Mouse (Mus musculus): ENCODE measurements at regions not wholly inside any gene's neighbourhood (a gene's known extent, or its start where the extent isn't known, plus 50 kb on each side); places are given as distances from the start of the nearest gene placed in this dataset.

DNA sequence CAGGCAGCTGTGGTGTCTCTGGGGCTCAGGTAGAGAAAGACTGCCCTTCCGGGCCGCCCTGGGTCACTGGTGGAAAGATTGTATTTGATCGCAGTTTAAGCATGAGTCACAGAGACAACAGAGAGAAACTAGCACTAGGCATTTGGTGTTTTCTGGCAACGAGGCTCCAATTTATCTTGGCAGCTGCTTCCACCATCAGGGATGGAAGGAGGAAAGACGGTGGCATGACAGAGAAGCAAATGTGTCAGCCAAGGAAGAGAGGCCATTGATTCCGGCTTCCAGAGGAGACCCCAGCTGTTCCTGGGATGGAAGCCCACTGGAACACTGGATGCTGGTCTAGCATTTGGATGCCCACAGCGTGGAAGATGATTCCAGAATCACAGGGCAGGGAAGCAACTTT is 142.3 kb upstream of the Syt13 start:
- H3K9me3 ChIP-seq (replicated peaks; ENCODE audit: low read length), result peaks cover 3% of the 10 kb centered on the region
- in situ Hi-C loops (cut with MboI; ENCODE audit: low pct_ligation_motif_present, low pct_unique_long_range_greater_than_20kb, low sequenced_read_pairs) (loop anchor here (5.0 kb wide), 1 partner anchor 35 kb away; no protein-coding TSS in a partner anchor), dilution Hi-C loops (cut with MboI; ENCODE audit: extremely low pct_ligation_motif_present, extremely low pct_unique_long_range_greater_than_20kb, low sequenced_read_pairs) (no loop called here)

GRCm38 (mm10) chr2:92776497-92776896 is 138.4 kb upstream of the Syt13 start:
- Histone ChIP-seq H3K27ac (ENCODE audit: insufficient read depth, low read depth) (no peak overlapping the region), H3K27me3 (replicated peaks) (peaks cover 23% of the 10 kb centered on the region), H3K4me1 (ENCODE audit: control insufficient read depth in 1 of 2, insufficient read depth in 2 of 2) (peaks cover 0 to 10% of the 10 kb centered on the region in 2 experiments; a peak in 2 of 4 replicates), H3K9ac (ENCODE audit: insufficient read depth, low read depth) (no peak overlapping the region), H3K79me2 (replicated peaks; ENCODE audit: control insufficient read depth, extremely low read depth, insufficient read depth, poor library complexity, severe bottlenecking) (no peaks in the 10 kb centered on the region), H3K4me3 (replicated peaks in 1 of 3; ENCODE audit: low read depth in 2 of 3, low read length in 2 of 3, poor library complexity in 1 of 3) (no peak overlapping the region), H3K9me3 (replicated peaks; ENCODE audit: low read length) (no peaks in the 10 kb centered on the region), H3K36me3 (replicated peaks in 1 of 2; ENCODE audit: control insufficient read depth in 1 of 2, insufficient read depth in 1 of 2, low read length in 1 of 2) (no peaks in the 10 kb centered on the region), H3K4me2 (ENCODE audit: insufficient read depth, low read depth, poor library complexity, severe bottlenecking) (no peak overlapping the region)
- no peak for DNase-seq (ENCODE audit: extremely low read depth)
- dilution Hi-C loops (cut with MboI; ENCODE audit: extremely low pct_ligation_motif_present, extremely low pct_unique_long_range_greater_than_20kb, low sequenced_read_pairs), result no loop called here
- in situ Hi-C loops (cut with MboI; ENCODE audit: low pct_ligation_motif_present, low pct_unique_long_range_greater_than_20kb, low sequenced_read_pairs), result no loop called here
- TF ChIP-seq CHD1 (IDR thresholded peaks at IDR 0.05; ENCODE audit: low read depth, low read length) (no peak), JUND (conservative IDR thresholded peaks at IDR 0.05; ENCODE audit: low read depth, low read length) (no peak), ZNF384 (IDR thresholded peaks at IDR 0.05; ENCODE audit: low read depth, low read length) (no peak), MAFK (IDR thresholded peaks at IDR 0.05; ENCODE audit: insufficient replicate concordance, low read length) (no peak), IRF4 (IDR thresholded peaks at IDR 0.05; ENCODE audit: low read depth, low read length) (no peak), MAZ (IDR thresholded peaks at IDR 0.05; ENCODE audit: low read depth, low read length) (no peak), SMC3 (IDR thresholded peaks at IDR 0.05; ENCODE audit: low read depth, low read length) (no peak), SIN3A (IDR thresholded peaks at IDR 0.05; ENCODE audit: low read length) (no peak), ZKSCAN1 (IDR thresholded peaks at IDR 0.05; ENCODE audit: borderline replicate concordance, low read depth, low read length) (no peak), GABPA (IDR thresholded peaks at IDR 0.05; ENCODE audit: insufficient replicate concordance, low read depth, low read length) (no peak), POLR2A (IDR thresholded peaks at IDR 0.05; ENCODE audit: low read depth, low read length) (no peak), EP300 (IDR thresholded peaks at IDR 0.05; ENCODE audit: low read length) (no peak), KAT2A (IDR thresholded peaks at IDR 0.05; ENCODE audit: insufficient replicate concordance, low read length) (no peak), RAD21 (IDR thresholded peaks at IDR 0.05; ENCODE audit: low read depth, low read length) (no peak), PAX5 (IDR thresholded peaks at IDR 0.05; ENCODE audit: low read length) (no peak), ELF1 (IDR thresholded peaks at IDR 0.05; ENCODE audit: low read depth, low read length) (no peak), E2F4 (IDR thresholded peaks at IDR 0.05; ENCODE audit: insufficient replicate concordance, low read depth, low read length) (no peak), POLR2AphosphoS2 (IDR thresholded peaks at IDR 0.05; ENCODE audit: low read depth, low read length) (no peak), USF2 (conservative IDR thresholded peaks at IDR 0.05; ENCODE audit: low read depth, low read length) (no peak), MYC (IDR thresholded peaks at IDR 0.05; ENCODE audit: low read depth, low read length) (no peak)

More for the DNA sequence above, 142.3 kb upstream of the Syt13 start:
- no peak overlapping the region for H3K27ac ChIP-seq (ENCODE audit: insufficient read depth, low read depth)
- H3K9ac ChIP-seq (ENCODE audit: insufficient read depth, low read depth), result no peak overlapping the region
- no peak for DNase-seq (ENCODE audit: extremely low read depth)
- H3K4me1 ChIP-seq (ENCODE audit: control insufficient read depth in 1 of 2, insufficient read depth in 2 of 2), result peaks cover 4 to 10% of the 10 kb centered on the region in 2 experiments; a peak in 3 of 4 replicates
- H3K36me3 ChIP-seq (replicated peaks in 1 of 2; ENCODE audit: control insufficient read depth in 1 of 2, insufficient read depth in 1 of 2, low read length in 1 of 2), result no peaks in the 10 kb centered on the region
- no peak overlapping the region for H3K4me2 ChIP-seq (ENCODE audit: insufficient read depth, low read depth, poor library complexity, severe bottlenecking)
- TF ChIP-seq TCF12 (IDR thresholded peaks at IDR 0.05; ENCODE audit: low read depth, low read length) (no peak), MYC (IDR thresholded peaks at IDR 0.05; ENCODE audit: low read depth, low read length) (no peak), MEF2A (IDR thresholded peaks at IDR 0.05; ENCODE audit: borderline replicate concordance, low read depth, low read length) (no peak), PAX5 (IDR thresholded peaks at IDR 0.05; ENCODE audit: low read length) (no peak), GABPA (IDR thresholded peaks at IDR 0.05; ENCODE audit: insufficient replicate concordance, low read depth, low read length) (no peak), BHLHE40 (IDR thresholded peaks at IDR 0.05; ENCODE audit: low read depth, low read length) (no peak), SIN3A (IDR thresholded peaks at IDR 0.05; ENCODE audit: low read length) (no peak), EP300 (IDR thresholded peaks at IDR 0.05; ENCODE audit: low read length) (no peak), ZC3H11A (IDR thresholded peaks at IDR 0.05; ENCODE audit: low read depth, low read length) (no peak), ZNF384 (IDR thresholded peaks at IDR 0.05; ENCODE audit: low read depth, low read length) (no peak), MAX (IDR thresholded peaks at IDR 0.05; ENCODE audit: low read length) (no peak), CTCF (conservative IDR thresholded peaks at IDR 0.05 in 1 of 2, IDR thresholded peaks at IDR 0.05 in 1 of 2; ENCODE audit: low read depth in 2 of 2, low read length in 2 of 2) (no peak), ZKSCAN1 (IDR thresholded peaks at IDR 0.05; ENCODE audit: borderline replicate concordance, low read depth, low read length) (no peak), ETS1 (conservative IDR thresholded peaks at IDR 0.05; ENCODE audit: low read depth, low read length) (no peak), CHD2 (IDR thresholded peaks at IDR 0.05; ENCODE audit: low read length) (no peak), NRF1 (IDR thresholded peaks at IDR 0.05; ENCODE audit: low read depth, low read length) (no peak), ZMIZ1 (IDR thresholded peaks at IDR 0.05; ENCODE audit: low read depth, low read length) (no peak), USF2 (conservative IDR thresholded peaks at IDR 0.05; ENCODE audit: low read depth, low read length) (no peak)
- H3K27me3 ChIP-seq (replicated peaks), result peaks cover 21% of the 10 kb centered on the region
- H3K79me2 ChIP-seq (replicated peaks; ENCODE audit: control insufficient read depth, extremely low read depth, insufficient read depth, poor library complexity, severe bottlenecking), result no peaks in the 10 kb centered on the region
- no peak overlapping the region for H3K4me3 ChIP-seq (replicated peaks in 1 of 3; ENCODE audit: low read depth in 2 of 3, low read length in 2 of 3, poor library complexity in 1 of 3)
